Mouse (Mus musculus): ENCODE measurements around the gene Foxn2.

- TF ChIP-seq EP300 (IDR thresholded peaks at IDR 0.05) (no peak), CTCF (IDR thresholded peaks at IDR 0.05) (no peak)
Measured at GRCm38 (mm10) chr17:88420426-88420825, 20.1 kb upstream of the Foxn2 start.
